Mouse (Mus musculus): ENCODE data around the gene Inha. TPM values are rescaled to one million over a fixed set of nuclear protein-coding genes. Genes with fewer than 3 reads are reported as not detected.

Inha gene
- polyA plus RNA-seq, 1 experiment, result 2.9 TPM

GRCm38 (mm10) chr1:75509586-75509985 is 2.7 kb downstream of the Inha start:
- no peak for TF ChIP-seq POLR2A (IDR thresholded peaks at IDR 0.05; ENCODE audit: low read depth, low read length)
- no peak for TF ChIP-seq CTCF (IDR thresholded peaks at IDR 0.05; ENCODE audit: extremely low read depth, insufficient read depth, insufficient read length, insufficient replicate concordance)
- Histone ChIP-seq H3K36me3 (ENCODE audit: control insufficient read depth, insufficient read depth, low read length) (no peaks in the 10 kb centered on the region), H3K27me3 (ENCODE audit: control insufficient read depth, insufficient read depth, low read length) (peaks cover 13% of the 10 kb centered on the region), H3K4me3 (ENCODE audit: extremely low read depth, insufficient read depth, insufficient read length) (no peak overlapping the region), H3K4me1 (ENCODE audit: control insufficient read depth, insufficient read depth, insufficient read length) (no peaks in the 10 kb centered on the region; the same call in 1 of the 2 replicates), H3K27ac (ENCODE audit: insufficient read depth, low read length) (no peak overlapping the region)
- WGBS, result 87% methylated on average over 20 of the region's 20 CpGs
- no peak for DNase-seq (ENCODE audit: low read depth in 1 of 2, low spot score in 2 of 2)

DNA sequence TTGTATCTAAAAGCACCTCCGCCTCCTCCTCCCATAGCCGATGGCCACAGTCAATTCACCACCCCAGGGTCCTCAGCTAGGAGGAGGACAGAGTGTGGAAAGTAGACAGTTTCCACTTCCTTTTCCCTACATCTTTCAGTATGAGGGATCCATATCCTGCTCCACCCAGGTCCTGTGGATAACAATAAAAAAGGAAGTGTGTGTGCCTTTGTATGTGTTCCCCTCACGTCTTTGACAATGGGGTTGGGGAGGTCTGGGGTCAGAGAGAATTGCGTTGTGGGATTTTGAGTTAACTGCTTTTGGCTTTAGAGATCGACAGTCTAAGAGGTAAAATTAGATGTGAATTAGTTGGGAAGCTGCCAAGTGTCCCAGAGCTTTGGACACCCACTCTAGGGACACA is 3.3 kb downstream of the Inha start:
- Histone ChIP-seq H3K27ac (ENCODE audit: insufficient read depth, low read length) (no peak overlapping the region), H3K36me3 (ENCODE audit: control insufficient read depth, insufficient read depth, low read length) (no peaks in the 10 kb centered on the region), H3K27me3 (ENCODE audit: control insufficient read depth, insufficient read depth, low read length) (peaks cover 12% of the 10 kb centered on the region), H3K4me3 (ENCODE audit: extremely low read depth, insufficient read depth, insufficient read length) (no peak overlapping the region), H3K4me1 (ENCODE audit: control insufficient read depth, insufficient read depth, insufficient read length) (no peaks in the 10 kb centered on the region; the same call in 1 of the 2 replicates)
- 60% methylated on average over 5 of the region's 5 CpGs for WGBS
- TF ChIP-seq POLR2A (IDR thresholded peaks at IDR 0.05; ENCODE audit: low read depth, low read length) (no peak), CTCF (IDR thresholded peaks at IDR 0.05; ENCODE audit: extremely low read depth, insufficient read depth, insufficient read length, insufficient replicate concordance) (no peak)
- DNase-seq (ENCODE audit: low read depth in 1 of 2, low spot score in 2 of 2), result no peak

DNA sequence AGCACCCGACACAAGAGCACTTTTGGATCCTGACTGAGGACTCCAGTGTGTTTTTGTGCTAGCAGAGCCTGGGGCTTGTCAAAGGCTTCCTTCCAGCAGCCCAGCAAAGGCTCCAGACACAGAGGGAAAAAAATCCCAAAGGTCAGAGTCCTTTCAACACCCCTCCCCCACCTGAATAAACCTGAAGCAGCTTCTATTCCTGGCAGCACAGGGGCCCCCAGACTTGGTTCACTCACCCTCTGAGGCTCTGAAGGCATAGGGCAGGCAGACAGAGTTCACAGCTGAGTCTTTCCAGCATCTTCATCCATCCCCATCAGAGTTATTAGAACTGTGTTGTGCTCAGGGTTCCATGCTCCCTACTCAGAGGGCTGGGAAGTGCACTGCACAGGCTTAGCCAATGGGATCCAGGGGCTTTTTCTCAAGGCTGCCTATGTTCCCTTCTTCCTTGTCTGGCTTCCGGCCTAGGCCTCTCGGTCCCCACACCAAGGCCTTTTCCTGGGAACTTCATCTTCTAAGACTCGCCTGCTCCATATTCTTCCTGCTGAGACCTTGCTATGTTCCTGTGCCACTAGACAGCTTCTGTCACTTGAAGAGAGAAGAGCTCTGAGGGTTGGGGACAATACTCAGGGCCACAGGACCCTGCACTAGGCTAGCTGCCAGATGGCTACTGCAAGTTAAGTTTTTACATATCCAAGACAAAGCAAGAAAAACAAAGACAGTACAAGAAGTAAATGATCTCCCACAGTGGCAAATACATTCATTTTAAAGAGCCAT is 4.7 kb downstream of the Inha start:
- Histone ChIP-seq H3K27me3 (ENCODE audit: control insufficient read depth, insufficient read depth, low read length) (no peaks in the 10 kb centered on the region), H3K36me3 (ENCODE audit: control insufficient read depth, insufficient read depth, low read length) (no peaks in the 10 kb centered on the region), H3K4me1 (ENCODE audit: control insufficient read depth, insufficient read depth, insufficient read length) (no peaks in the 10 kb centered on the region), H3K27ac (ENCODE audit: insufficient read depth, low read length) (no peak overlapping the region), H3K4me3 (ENCODE audit: extremely low read depth, insufficient read depth, insufficient read length) (no peak overlapping the region)
- WGBS, result 90% methylated on average over 4 of the region's 4 CpGs
- no peak for DNase-seq (ENCODE audit: low read depth in 1 of 2, low spot score in 2 of 2)
- no peak for TF ChIP-seq POLR2A (IDR thresholded peaks at IDR 0.05; ENCODE audit: low read depth, low read length)
- TF ChIP-seq CTCF (IDR thresholded peaks at IDR 0.05; ENCODE audit: extremely low read depth, insufficient read depth, insufficient read length, insufficient replicate concordance), result no peak

GRCm38 (mm10) chr1:75512550-75512949 is 5.7 kb downstream of the Inha start:
- Histone ChIP-seq H3K4me1 (ENCODE audit: control insufficient read depth, insufficient read depth, insufficient read length) (no peaks in the 10 kb centered on the region), H3K27me3 (ENCODE audit: control insufficient read depth, insufficient read depth, low read length) (no peaks in the 10 kb centered on the region), H3K36me3 (ENCODE audit: control insufficient read depth, insufficient read depth, low read length) (no peaks in the 10 kb centered on the region), H3K4me3 (ENCODE audit: extremely low read depth, insufficient read depth, insufficient read length) (no peak overlapping the region), H3K27ac (ENCODE audit: insufficient read depth, low read length) (no peak overlapping the region)
- TF ChIP-seq CTCF (IDR thresholded peaks at IDR 0.05; ENCODE audit: extremely low read depth, insufficient read depth, insufficient read length, insufficient replicate concordance) (no peak), POLR2A (IDR thresholded peaks at IDR 0.05; ENCODE audit: low read depth, low read length) (no peak)
- no peak for DNase-seq (ENCODE audit: low read depth in 1 of 2, low spot score in 2 of 2)
- WGBS, result 90% methylated on average over 3 of the region's 3 CpGs

DNA sequence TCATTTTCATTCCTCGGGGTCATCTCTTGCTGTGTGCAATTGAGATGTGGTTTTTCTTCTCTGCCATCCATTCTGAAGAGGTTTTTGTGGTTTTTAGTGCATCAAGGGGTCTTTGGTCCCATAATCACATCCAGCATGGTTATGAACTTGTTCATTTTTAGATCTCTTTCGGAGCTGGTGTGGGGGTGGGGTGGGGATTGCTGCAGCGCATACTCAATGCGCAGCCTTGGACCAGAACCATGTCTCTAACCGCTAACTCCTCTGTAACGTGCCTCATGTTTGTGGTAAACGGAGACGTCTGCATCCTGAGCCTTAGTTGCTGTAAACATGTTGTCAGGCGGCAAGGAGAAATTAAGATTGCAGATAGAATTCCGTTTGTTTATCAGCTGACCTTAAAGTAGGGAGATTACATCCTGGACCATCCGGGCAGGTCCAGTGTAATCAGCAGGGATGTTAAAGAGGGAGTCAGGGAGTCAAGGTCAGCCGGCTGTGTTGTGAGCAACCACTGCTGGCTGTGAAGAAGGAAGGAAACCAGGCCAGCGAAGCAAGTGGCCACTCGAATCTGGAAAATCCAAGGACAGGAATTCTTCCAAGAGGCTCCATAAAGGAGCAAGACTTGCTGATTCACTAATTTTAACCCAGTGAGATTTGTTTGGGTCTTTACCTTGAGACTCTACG is 10.0 kb downstream of the Inha start:
- 87% methylated on average over 15 of the region's 15 CpGs for WGBS
- Histone ChIP-seq H3K36me3 (ENCODE audit: control insufficient read depth, insufficient read depth, low read length) (no peaks in the 10 kb centered on the region), H3K27me3 (ENCODE audit: control insufficient read depth, insufficient read depth, low read length) (no peaks in the 10 kb centered on the region), H3K4me1 (ENCODE audit: control insufficient read depth, insufficient read depth, insufficient read length) (peaks cover 3% of the 10 kb centered on the region; the same call in 1 of the 2 replicates), H3K4me3 (ENCODE audit: extremely low read depth, insufficient read depth, insufficient read length) (no peak overlapping the region), H3K27ac (ENCODE audit: insufficient read depth, low read length) (no peak overlapping the region)
- no peak for DNase-seq (ENCODE audit: low read depth in 1 of 2, low spot score in 2 of 2)
- TF ChIP-seq POLR2A (IDR thresholded peaks at IDR 0.05; ENCODE audit: low read depth, low read length) (no peak), CTCF (IDR thresholded peaks at IDR 0.05; ENCODE audit: extremely low read depth, insufficient read depth, insufficient read length, insufficient replicate concordance) (no peak)

DNA sequence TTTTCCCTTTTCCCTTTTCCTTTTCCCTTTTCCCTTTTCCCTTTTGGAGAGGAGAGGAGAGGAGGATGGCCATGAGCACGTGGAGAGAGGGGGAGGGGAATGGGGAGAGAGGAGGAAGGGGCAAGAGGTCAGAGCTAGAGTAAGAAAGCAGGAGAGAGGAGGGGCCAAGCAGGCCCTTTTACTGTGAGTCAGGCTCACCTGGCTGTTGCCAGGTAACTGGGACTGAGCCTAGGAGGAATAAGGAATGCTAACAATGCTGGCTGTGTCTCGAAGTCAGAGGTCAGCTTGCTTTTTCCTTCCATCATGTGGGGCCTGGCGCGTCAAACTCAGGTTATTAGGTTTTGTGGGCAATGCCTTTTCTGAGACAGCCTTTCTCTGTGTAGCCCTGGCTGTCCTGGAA is 11.1 kb downstream of the Inha start:
- no peak for TF ChIP-seq POLR2A (IDR thresholded peaks at IDR 0.05; ENCODE audit: low read depth, low read length)
- no peak for TF ChIP-seq CTCF (IDR thresholded peaks at IDR 0.05; ENCODE audit: extremely low read depth, insufficient read depth, insufficient read length, insufficient replicate concordance)
- no peak overlapping the region for H3K27ac ChIP-seq (ENCODE audit: insufficient read depth, low read length)
- H3K4me1 ChIP-seq (ENCODE audit: control insufficient read depth, insufficient read depth, insufficient read length), result peaks cover 3% of the 10 kb centered on the region; the same call in 1 of the 2 replicates
- no peaks in the 10 kb centered on the region for H3K36me3 ChIP-seq (ENCODE audit: control insufficient read depth, insufficient read depth, low read length)
- no peak for DNase-seq (ENCODE audit: low read depth in 1 of 2, low spot score in 2 of 2)
- H3K27me3 ChIP-seq (ENCODE audit: control insufficient read depth, insufficient read depth, low read length), result no peaks in the 10 kb centered on the region
- H3K4me3 ChIP-seq (ENCODE audit: extremely low read depth, insufficient read depth, insufficient read length), result no peak overlapping the region
- WGBS, result 83% methylated on average over 4 of the region's 4 CpGs

DNA sequence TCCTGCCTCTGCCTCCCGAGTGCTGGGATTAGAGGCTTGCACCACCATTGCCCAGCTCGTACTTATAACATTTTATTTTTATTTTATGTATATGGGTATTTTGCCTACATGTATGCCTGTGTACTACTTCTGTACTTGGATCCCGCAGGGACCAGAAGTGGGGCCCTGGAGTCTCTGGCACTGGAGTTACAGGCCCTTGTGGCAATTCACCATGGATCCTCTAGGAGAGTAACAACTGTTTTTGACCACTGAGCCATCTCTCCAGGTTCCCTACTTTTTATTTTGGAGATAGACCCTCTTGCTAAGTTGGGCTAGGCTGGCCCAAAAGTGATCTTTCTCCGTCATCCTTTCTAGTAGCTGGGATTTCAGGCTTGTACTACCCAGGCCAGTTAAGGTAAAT is 11.6 kb downstream of the Inha start:
- Histone ChIP-seq H3K36me3 (ENCODE audit: control insufficient read depth, insufficient read depth, low read length) (no peaks in the 10 kb centered on the region), H3K27ac (ENCODE audit: insufficient read depth, low read length) (no peak overlapping the region), H3K4me3 (ENCODE audit: extremely low read depth, insufficient read depth, insufficient read length) (no peak overlapping the region), H3K4me1 (ENCODE audit: control insufficient read depth, insufficient read depth, insufficient read length) (peaks cover 3% of the 10 kb centered on the region; the same call in 1 of the 2 replicates), H3K27me3 (ENCODE audit: control insufficient read depth, insufficient read depth, low read length) (no peaks in the 10 kb centered on the region)
- DNase-seq (ENCODE audit: low read depth in 1 of 2, low spot score in 2 of 2), result no peak
- 88% methylated on average over 4 of the region's 4 CpGs for WGBS
- TF ChIP-seq POLR2A (IDR thresholded peaks at IDR 0.05; ENCODE audit: low read depth, low read length) (no peak), CTCF (IDR thresholded peaks at IDR 0.05; ENCODE audit: extremely low read depth, insufficient read depth, insufficient read length, insufficient replicate concordance) (no peak)

Measured in spleen, adult 2 months (tissue).